Mouse (Mus musculus): Measurements from ENCODE around the gene Armh2.

DNA sequence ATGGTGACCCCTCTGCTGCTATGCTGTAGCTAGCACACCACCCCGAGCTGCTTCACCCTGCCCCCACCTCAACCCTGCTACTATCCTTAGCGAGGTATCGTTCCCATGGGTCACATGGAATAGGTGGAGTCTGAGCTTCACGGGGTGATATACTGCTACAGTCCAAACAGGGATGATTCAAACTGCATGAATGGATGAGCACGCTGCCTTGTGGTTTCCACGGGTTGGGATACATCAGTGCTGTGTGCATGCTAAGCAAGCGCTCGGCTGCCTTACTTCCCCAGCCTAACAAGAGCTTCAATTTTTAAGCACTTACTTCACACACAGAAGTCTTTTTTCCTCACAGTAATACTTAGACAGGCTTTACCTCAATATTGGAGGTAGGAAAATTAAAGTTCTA lies 9.8 kb downstream of the Armh2 start:
- no peak for TF ChIP-seq REST (IDR thresholded peaks at IDR 0.05; ENCODE audit: insufficient read depth, insufficient read length)
- TF ChIP-seq POLR2AphosphoS2 (IDR thresholded peaks at IDR 0.05; ENCODE audit: insufficient read length, low read depth) = no peak
- TF ChIP-seq POLR2A (IDR thresholded peaks at IDR 0.05; ENCODE audit: insufficient read length, low read depth) = no peak
- no peak for TF ChIP-seq MAX (IDR thresholded peaks at IDR 0.05; ENCODE audit: low read depth)
